Mouse (Mus musculus): Measurements from ENCODE around the gene Ssh1. TPM values are rescaled to one million over a fixed set of nuclear protein-coding genes. Genes with fewer than 3 reads are reported as not detected.

The Ssh1 gene
- total RNA-seq (2012; rRNA removed): 5.6 and 8.2 TPM in 2 replicates
- total RNA-seq (2014; rRNA removed): 2.3 and 3.0 TPM in 2 replicates
- 8.1 and 8.9 TPM in 2 replicates for polyA plus RNA-seq (2012; ENCODE audit: insufficient read length, low read depth)

DNA sequence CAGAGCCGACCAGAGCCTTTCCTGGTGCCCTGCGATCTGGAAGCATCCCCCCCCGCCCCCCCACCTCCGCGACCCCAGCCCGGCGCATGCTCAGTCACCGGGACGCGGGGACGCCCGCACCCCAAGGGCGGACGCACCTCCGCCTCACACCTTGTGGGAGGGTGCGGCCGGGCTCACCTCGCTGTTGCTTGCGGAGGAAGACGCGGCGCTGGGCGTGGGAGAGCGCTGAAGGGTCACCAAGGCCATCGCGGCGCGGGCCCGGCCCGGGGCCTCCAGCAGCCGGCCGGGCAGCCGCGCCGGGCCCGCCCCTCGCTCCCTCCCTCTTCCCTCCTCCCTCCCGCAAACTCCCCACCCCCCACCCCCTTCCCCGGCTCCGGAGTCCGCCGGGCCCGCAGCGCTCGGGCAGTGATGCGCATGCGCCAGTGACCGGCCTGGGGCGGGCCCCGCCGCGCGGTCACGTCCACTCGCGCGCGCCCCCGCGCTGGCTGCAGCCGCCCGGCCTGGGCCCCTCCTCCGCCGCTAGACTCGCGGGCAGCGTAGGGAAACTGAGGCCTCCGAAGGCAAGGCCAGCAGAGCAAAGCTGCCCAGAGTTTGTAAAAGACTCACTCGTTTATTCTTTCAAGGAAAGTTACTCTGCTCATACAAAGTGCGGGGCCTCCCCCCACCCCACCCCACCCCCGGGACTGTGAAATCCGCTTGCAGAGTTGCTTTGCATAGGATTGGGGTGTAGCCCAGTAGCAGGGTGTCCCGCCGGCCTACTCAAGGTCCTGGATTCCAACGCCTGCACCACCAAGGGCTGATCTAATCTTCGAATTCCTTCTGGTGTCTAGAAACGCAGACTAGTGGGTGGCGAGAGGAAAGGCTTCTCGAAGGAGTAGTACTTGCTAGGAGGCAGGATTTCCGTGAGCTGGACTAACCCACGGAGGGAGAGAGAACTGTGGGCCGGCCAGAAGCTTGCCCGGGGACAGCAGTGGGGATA lies at the start of gene Ssh1:
Gene Ssh1, minus strand, starts transcription at position 408 of the 979 bp plus-strand sequence.
- H3K4me1 ChIP-seq (ENCODE audit: control insufficient read depth in 1 of 2, insufficient read depth in 2 of 2): peaks cover 8 to 35% of the 10 kb centered on the region in 2 experiments
- peak; percentile 76 for DNase-seq (ENCODE audit: extremely low read depth)
- peaks cover 8 to 28% of the 10 kb centered on the region in 2 experiments for H3K36me3 ChIP-seq (replicated peaks in 1 of 2; ENCODE audit: control insufficient read depth in 1 of 2, insufficient read depth in 1 of 2, low read length in 1 of 2)
- in situ Hi-C loops (cut with MboI; ENCODE audit: low pct_ligation_motif_present, low pct_unique_long_range_greater_than_20kb, low sequenced_read_pairs): no loop called here
- peaks cover 11% of the 10 kb centered on the region for H3K79me2 ChIP-seq (replicated peaks; ENCODE audit: control insufficient read depth, extremely low read depth, insufficient read depth, poor library complexity, severe bottlenecking)
- TF ChIP-seq ZKSCAN1 (IDR thresholded peaks at IDR 0.05; ENCODE audit: borderline replicate concordance, low read depth, low read length): no peak
- TF ChIP-seq TCF12 (IDR thresholded peaks at IDR 0.05; ENCODE audit: low read depth, low read length): peak; percentile 8
- no peak for TF ChIP-seq MAFK (IDR thresholded peaks at IDR 0.05; ENCODE audit: insufficient replicate concordance, low read length)
- TF ChIP-seq NRF1 (IDR thresholded peaks at IDR 0.05; ENCODE audit: low read depth, low read length): peak; percentile 87
- TF ChIP-seq CHD2 (IDR thresholded peaks at IDR 0.05; ENCODE audit: low read length): no peak
- no peak for TF ChIP-seq SMC3 (IDR thresholded peaks at IDR 0.05; ENCODE audit: low read depth, low read length)
- TF ChIP-seq POLR2A (IDR thresholded peaks at IDR 0.05; ENCODE audit: low read depth, low read length): peak; percentile 55
- TF ChIP-seq JUND (conservative IDR thresholded peaks at IDR 0.05; ENCODE audit: low read depth, low read length): no peak
- TF ChIP-seq MAZ (IDR thresholded peaks at IDR 0.05; ENCODE audit: low read depth, low read length): 0 out of 2 replicates have a peak, but pooled peaks have one; percentile 23
- no peak for TF ChIP-seq TBP (conservative IDR thresholded peaks at IDR 0.05; ENCODE audit: low read depth, low read length)
- H3K27ac ChIP-seq (ENCODE audit: insufficient read depth, low read depth): peak within 1 kb of the TSS; percentile 88
- peaks cover 2% of the 10 kb centered on the region for H3K9me3 ChIP-seq (replicated peaks; ENCODE audit: low read length)
- no peaks in the 10 kb centered on the region for H3K27me3 ChIP-seq (replicated peaks)
- peak within 1 kb of the TSS; percentile 71 to 91 (median 82) for H3K4me3 ChIP-seq (replicated peaks in 1 of 3; ENCODE audit: low read depth in 2 of 3, low read length in 2 of 3, poor library complexity in 1 of 3)
- H3K4me2 ChIP-seq (ENCODE audit: insufficient read depth, low read depth, poor library complexity, severe bottlenecking): peak within 1 kb of the TSS; percentile 79
- peak within 1 kb of the TSS; percentile 90 for H3K9ac ChIP-seq (ENCODE audit: insufficient read depth, low read depth)
- dilution Hi-C loops (cut with MboI; ENCODE audit: extremely low pct_ligation_motif_present, extremely low pct_unique_long_range_greater_than_20kb, low sequenced_read_pairs): no loop called here

- in situ Hi-C loops (cut with MboI; ENCODE audit: low pct_ligation_motif_present, low pct_unique_long_range_greater_than_20kb, low sequenced_read_pairs) (no loop called here), dilution Hi-C loops (cut with MboI; ENCODE audit: extremely low pct_ligation_motif_present, extremely low pct_unique_long_range_greater_than_20kb, low sequenced_read_pairs) (no loop called here)
- Histone ChIP-seq H3K27me3 (replicated peaks) (peaks cover 3% of the 10 kb centered on the region), H3K36me3 (replicated peaks in 1 of 2; ENCODE audit: control insufficient read depth in 1 of 2, insufficient read depth in 1 of 2, low read length in 1 of 2) (no peaks in the 10 kb centered on the region), H3K4me3 (replicated peaks in 1 of 3; ENCODE audit: low read depth in 2 of 3, low read length in 2 of 3, poor library complexity in 1 of 3) (no peak overlapping the region), H3K9me3 (replicated peaks; ENCODE audit: low read length) (no peaks in the 10 kb centered on the region), H3K4me2 (ENCODE audit: insufficient read depth, low read depth, poor library complexity, severe bottlenecking) (peak overlapping the region; percentile 48), H3K79me2 (replicated peaks; ENCODE audit: control insufficient read depth, extremely low read depth, insufficient read depth, poor library complexity, severe bottlenecking) (no peaks in the 10 kb centered on the region), H3K27ac (ENCODE audit: insufficient read depth, low read depth) (no peak overlapping the region), H3K4me1 (ENCODE audit: control insufficient read depth in 1 of 2, insufficient read depth in 2 of 2) (peaks cover 4 to 14% of the 10 kb centered on the region in 2 experiments), H3K9ac (ENCODE audit: insufficient read depth, low read depth) (peak overlapping the region; percentile 5; the same call in 1 of the 2 replicates)
- TF ChIP-seq UBTF (IDR thresholded peaks at IDR 0.05; ENCODE audit: low read depth, low read length): no peak
- no peak for TF ChIP-seq NELFE (IDR thresholded peaks at IDR 0.05; ENCODE audit: low read depth, low read length)
- TF ChIP-seq POLR2A (IDR thresholded peaks at IDR 0.05; ENCODE audit: low read depth, low read length): no peak
- no peak for TF ChIP-seq RCOR1 (conservative IDR thresholded peaks at IDR 0.05; ENCODE audit: low read depth, low read length)
- TF ChIP-seq TBP (conservative IDR thresholded peaks at IDR 0.05; ENCODE audit: low read depth, low read length): no peak
- TF ChIP-seq BHLHE40 (IDR thresholded peaks at IDR 0.05; ENCODE audit: low read depth, low read length): peak; percentile 48
- TF ChIP-seq SIN3A (IDR thresholded peaks at IDR 0.05; ENCODE audit: low read length): 0 out of 2 replicates have a peak, but pooled peaks have one; percentile 20
- no peak for TF ChIP-seq SMC3 (IDR thresholded peaks at IDR 0.05; ENCODE audit: low read depth, low read length)
- no peak for TF ChIP-seq MXI1 (IDR thresholded peaks at IDR 0.05; ENCODE audit: low read depth, low read length)
- DNase-seq (ENCODE audit: extremely low read depth): peak; percentile 74
These were observed 47.7 kb upstream of the Ssh1 start for GRCm38 (mm10) chr5:114041327-114041930.

Data from CH12.LX (cell line).